Mouse (Mus musculus) liver, postnatal 0 days (tissue): ENCODE results near the gene Apoc1. TPM values are rescaled to one million over a fixed set of nuclear protein-coding genes. Genes with fewer than 3 reads are reported as not detected.

Experiments
- ATAC-seq: fragments of 200-750 bp; cut with Nextera tagmentation; 2 replicates; pipeline ENCODE4 v1.8.0; 2017; ENCODE audit warnings: mild to moderate bottlenecking, moderate library complexity
- DNase-seq: peaks from one replicate; pipeline ENCODE4 v3.0.0-alpha.2; 2016
- H3K27ac ChIP-seq: fragments of 300-500 bp; sonication (generic); 2 replicates; pipeline ENCODE4 v1.5.1; 2014; ENCODE audit warnings: antibody characterized with exemption, moderate library complexity, mild to moderate bottlenecking, low read depth
- H3K27me3 ChIP-seq: fragments of 300-500 bp; sonication (generic); 2 replicates; pipeline ENCODE4 v1.6.1; 2014; ENCODE audit warnings: low read length, control low read depth, mixed read lengths; ENCODE audit not compliant: insufficient read depth
- H3K36me3 ChIP-seq: fragments of 300-500 bp; sonication (generic); replicated peaks from 2 replicates; pipeline ENCODE4 v1.6.1; 2014; ENCODE audit warnings: mild to moderate bottlenecking, control low read depth, low read length, moderate library complexity, mixed read lengths; ENCODE audit not compliant: insufficient read depth
- H3K4me1 ChIP-seq: fragments of 300-500 bp; sonication (generic); 2 replicates; pipeline ENCODE4 v1.6.1; 2014; ENCODE audit warnings: antibody characterized with exemption, mild to moderate bottlenecking, control low read depth; ENCODE audit not compliant: insufficient read depth
- H3K4me2 ChIP-seq: fragments of 300-500 bp; sonication (generic); 2 replicates; pipeline ENCODE4 v1.6.1; 2014; ENCODE audit warnings: low read depth, mild to moderate bottlenecking, low read length, moderate library complexity, mixed read lengths
- H3K4me3 ChIP-seq: fragments of 300-500 bp; sonication (generic); 2 replicates; pipeline ENCODE4 v1.5.1; 2014; ENCODE audit warnings: low read depth, low read length
- H3K9ac ChIP-seq: fragments of 300-500 bp; sonication (generic); replicated peaks from 2 replicates; pipeline ENCODE4 v1.6.1; 2014; ENCODE audit warnings: mild to moderate bottlenecking, moderate library complexity
- H3K9me3 ChIP-seq: fragments of 300-500 bp; sonication (generic); 2 replicates; pipeline ENCODE4 v1.6.1; 2016; ENCODE audit warnings: mild to moderate bottlenecking, control low read depth, low read length, mixed read lengths
- CTCF ChIP-seq: sonication (generic); IDR thresholded peaks from 2 replicates; pipeline ENCODE4 v1.5.1; 2016; ENCODE audit warnings: antibody characterized with exemption, low read depth
- EP300 ChIP-seq: IDR thresholded peaks from 2 replicates; pipeline ENCODE4 v1.6.1; 2016; ENCODE audit warnings: antibody characterized with exemption, low read depth, mild to moderate bottlenecking
- WGBS: fragments of 180-500 bp; shearing (Covaris S2); extraction: QIAGEN DNeasy Blood & Tissue Kit; methylation state at CpG from one replicate; pipeline ENCODE4 v1.1.7; 2014; ENCODE audit not compliant: insufficient replicate concordance; 5-methylcytosine and 5-hydroxymethylcytosine counted together
- polyA plus RNA-seq: library from polyadenylated mRNA; unstranded; fragments of >200 nt; fragmentation: Nextera tagmentation; extraction: Ambion mirVana; gene quantifications from 2 replicates; pipeline ENCODE4 v1.2.1, GENCODE M21; 2015

Apoc1 gene
- polyA plus RNA-seq, 1 experiment from 2014 or later, result 5,234 TPM

GRCm38 (mm10) chr7:19701069-19701761 lies 8.8 kb upstream of the Apoc1 start:
- peak; percentile 83 for DNase-seq
- Histone ChIP-seq H3K36me3 (peaks cover 16% of the 10 kb centered on the region), H3K4me1 (peaks cover 42% of the 10 kb centered on the region), H3K27ac (peak overlapping the region; percentile 98), H3K9ac (peak overlapping the region; percentile 47), H3K9me3 (no peaks in the 10 kb centered on the region), H3K4me2 (peak overlapping the region; percentile 45), H3K27me3 (no peaks in the 10 kb centered on the region), H3K4me3 (no peak overlapping the region)
- peak; percentile 87 for ATAC-seq
- TF ChIP-seq EP300 (peak; percentile 79), CTCF (peak; percentile 82)
- WGBS, result 20% methylated on average over 22 of the region's 22 CpGs

- ATAC-seq, result no peak
- Histone ChIP-seq H3K9me3 (no peaks in the 10 kb centered on the region), H3K4me2 (peak overlapping the region; percentile 45), H3K4me1 (peaks cover 49% of the 10 kb centered on the region), H3K9ac (peak overlapping the region; percentile 31), H3K4me3 (no peak overlapping the region), H3K27ac (peak overlapping the region; percentile 98), H3K27me3 (no peaks in the 10 kb centered on the region), H3K36me3 (peaks cover 15% of the 10 kb centered on the region)
- WGBS, result 37% methylated on average over 12 of the region's 12 CpGs
- TF ChIP-seq EP300 (no peak), CTCF (no peak)
- DNase-seq, result no peak
Observed at GRCm38 (mm10) chr7:19700299-19701068, 8.0 kb upstream of the Apoc1 start.

- no peak for TF ChIP-seq EP300
- no peak for TF ChIP-seq CTCF
- 47% methylated on average over 4 of the region's 4 CpGs for WGBS
- H3K4me2 ChIP-seq, result peak overlapping the region; percentile 68
- no peak for ATAC-seq
- H3K4me1 ChIP-seq, result peaks cover 56% of the 10 kb centered on the region
- no peak overlapping the region for H3K4me3 ChIP-seq
- peak overlapping the region; percentile 83 for H3K9ac ChIP-seq
- H3K27ac ChIP-seq, result peak overlapping the region; percentile 98
- H3K9me3 ChIP-seq, result no peaks in the 10 kb centered on the region
- H3K36me3 ChIP-seq, result peaks cover 15% of the 10 kb centered on the region
- no peak for DNase-seq
- no peaks in the 10 kb centered on the region for H3K27me3 ChIP-seq
Observed at GRCm38 (mm10) chr7:19699827-19700148, 7.3 kb upstream of the Apoc1 start.

GRCm38 (mm10) chr7:19698907-19699826 lies 6.7 kb upstream of the Apoc1 start, which contains the start of gene Apoe:
Gene Apoe (minus strand): TSS chr7:19699188.
- H3K9me3 ChIP-seq, result no peaks in the 10 kb centered on the region
- peak; percentile 62 for ATAC-seq

GRCm38 (mm10) chr7:19697949-19698906 lies 5.8 kb upstream of the Apoc1 start:
- Histone ChIP-seq H3K9ac (peak overlapping the region; percentile 83), H3K4me2 (peak overlapping the region; percentile 68), H3K4me3 (peak overlapping the region; percentile 49), H3K4me1 (peaks cover 71% of the 10 kb centered on the region), H3K9me3 (no peaks in the 10 kb centered on the region), H3K36me3 (peaks cover 15% of the 10 kb centered on the region), H3K27ac (peak overlapping the region; percentile 98), H3K27me3 (no peaks in the 10 kb centered on the region)
- DNase-seq (peak; percentile 63), ATAC-seq (no peak)
- TF ChIP-seq CTCF, result peak; percentile 56
- TF ChIP-seq EP300, result no peak
- 3% methylated on average over 28 of the region's 28 CpGs for WGBS

More at GRCm38 (mm10) chr7:19698907-19699826, 6.7 kb upstream of the Apoc1 start, which contains the start of gene Apoe:
- DNase-seq, result peak; percentile 84
- TF ChIP-seq EP300 (peak; percentile 69), CTCF (peak; percentile 16; the same call in 1 of the 2 replicates)
- peaks cover 62% of the 10 kb centered on the region for H3K4me1 ChIP-seq
- H3K9ac ChIP-seq, result peak within 1 kb of the TSS; percentile 83
- 3% methylated on average over 19 of the region's 20 CpGs for WGBS
- peaks cover 15% of the 10 kb centered on the region for H3K36me3 ChIP-seq
- peak within 1 kb of the TSS; percentile 98 for H3K27ac ChIP-seq
- peak within 1 kb of the TSS; percentile 68 for H3K4me2 ChIP-seq
- H3K27me3 ChIP-seq, result no peaks in the 10 kb centered on the region
- peak within 1 kb of the TSS; percentile 49 for H3K4me3 ChIP-seq
